Mouse (Mus musculus) heart, postnatal 25 days (tissue): ENCODE data around the gene Zfp865. TPM values are rescaled to one million over a fixed set of nuclear protein-coding genes. Genes with fewer than 3 reads are reported as not detected.
"Not testable (repeated sequence)": the region's sequence is repeated elsewhere in the genome, so short reads cannot be mapped to it uniquely, and the experiment has no call there.

ENCODE experiments used
- DNase-seq: peaks from one replicate; pipeline ENCODE4 v3.0.0; 2022; ENCODE audit warnings: low spot score
- intact Hi-C: fragments of 180-260 bp; cut with DNase I; formaldehyde crosslinking; loops from one replicate; pipeline ENCODE4 v1.15.1; 2025
- total RNA-seq, 2 experiments: library from RNA; stranded (reverse); gene quantifications; 2 replicates each; pipeline ENCODE4 v1.2.3; 2021

Zfp865 gene
- total RNA-seq, 2 experiments from 2014 or later: 12.8 to 15.4 TPM

DNA sequence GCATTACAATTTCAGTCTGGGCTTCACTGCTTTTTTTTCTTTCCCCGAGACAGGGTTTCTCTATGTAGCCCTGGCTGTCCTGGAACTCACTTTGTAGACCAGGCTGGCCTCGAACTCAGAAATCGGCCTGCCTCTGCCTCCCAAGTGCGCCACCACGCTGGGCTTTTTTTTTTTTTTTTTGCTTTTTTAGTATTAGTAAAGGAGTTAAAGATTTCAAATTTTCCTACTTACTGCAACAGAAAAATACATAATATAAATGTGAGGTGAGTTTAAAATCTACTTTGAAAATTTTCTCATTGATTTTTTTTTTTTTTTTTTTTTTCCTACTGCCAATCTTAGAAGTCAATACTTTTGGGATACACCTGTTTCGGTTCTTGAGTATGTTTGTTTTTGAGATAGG, 44.7 kb downstream of the Zfp865 start:
- intact Hi-C loops: loop anchor here (5.0 kb wide), 1 partner anchor 62 kb away; the partner anchor contains the start of gene Rasl2-9

DNA sequence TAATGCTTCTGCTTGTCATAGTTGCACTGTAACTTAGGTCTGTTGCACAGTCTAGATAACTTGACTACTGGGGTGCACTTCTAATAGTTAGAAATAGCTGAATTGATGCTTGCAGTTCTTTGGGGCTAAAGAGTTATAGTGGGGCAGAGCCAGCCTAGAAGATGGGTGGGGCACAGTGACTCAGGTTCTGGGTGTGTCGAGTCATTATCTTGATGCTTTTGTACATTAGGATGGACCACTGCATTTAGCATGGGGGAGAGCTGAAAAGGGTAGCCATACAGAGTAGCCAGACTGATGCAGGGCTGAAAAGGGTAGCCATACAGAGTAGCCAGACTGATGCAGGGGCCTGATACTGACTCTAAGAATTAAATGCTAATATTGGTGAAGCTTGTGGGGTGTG, 53.4 kb downstream of the Zfp865 start:
- intact Hi-C loops: loop anchor here (10.0 kb wide), 1 partner anchor 929 kb away; no protein-coding TSS in a partner anchor
- DNase-seq: no peak

More for the DNA sequence above, 44.7 kb downstream of the Zfp865 start:
- no peak for DNase-seq

DNA sequence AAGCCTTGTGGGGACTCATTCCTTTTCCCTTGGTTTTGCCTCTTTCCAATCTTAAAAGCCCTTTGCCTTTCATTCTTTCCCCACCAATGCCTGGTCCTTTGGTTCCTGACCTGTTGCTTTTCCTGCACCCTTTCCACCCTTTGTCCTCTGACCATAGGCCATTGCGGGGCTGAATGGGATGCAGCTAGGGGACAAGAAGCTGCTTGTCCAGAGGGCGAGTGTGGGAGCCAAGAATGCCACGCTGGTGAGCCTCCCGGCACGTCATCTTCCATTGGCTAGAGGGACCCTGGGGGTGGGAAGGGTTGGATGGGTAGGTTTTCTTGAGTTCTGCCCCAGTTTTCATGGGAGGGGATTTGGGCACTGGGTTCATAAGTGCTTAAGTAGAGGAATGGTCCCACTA, 54.8 kb downstream of the Zfp865 start:
- DNase-seq: no peak
- intact Hi-C loops: loop anchor here (10.0 kb wide), 1 partner anchor 930 kb away; no protein-coding TSS in a partner anchor

DNA sequence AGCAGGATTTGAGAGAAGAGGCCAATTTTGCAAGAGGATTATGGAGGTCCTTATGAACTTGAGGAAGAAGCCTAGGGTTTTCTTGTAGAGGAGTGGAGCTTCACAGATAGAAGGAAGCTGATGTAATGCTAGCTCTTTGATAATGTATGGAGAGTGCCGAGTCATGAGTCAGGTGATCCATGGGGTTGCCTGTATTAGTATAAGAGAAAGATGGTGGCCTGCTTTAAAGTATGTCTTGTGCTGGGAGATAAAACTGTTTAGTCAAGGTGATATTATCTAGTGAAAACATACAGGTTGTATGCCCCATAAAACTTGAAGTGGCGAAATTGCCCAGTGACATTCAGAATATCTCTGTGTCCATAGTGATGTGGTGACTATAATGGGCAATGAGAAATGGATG, 56.8 kb downstream of the Zfp865 start:
- intact Hi-C loops: loop anchor here (10.0 kb wide), 1 partner anchor 932 kb away; no protein-coding TSS in a partner anchor
- DNase-seq: no peak

DNA sequence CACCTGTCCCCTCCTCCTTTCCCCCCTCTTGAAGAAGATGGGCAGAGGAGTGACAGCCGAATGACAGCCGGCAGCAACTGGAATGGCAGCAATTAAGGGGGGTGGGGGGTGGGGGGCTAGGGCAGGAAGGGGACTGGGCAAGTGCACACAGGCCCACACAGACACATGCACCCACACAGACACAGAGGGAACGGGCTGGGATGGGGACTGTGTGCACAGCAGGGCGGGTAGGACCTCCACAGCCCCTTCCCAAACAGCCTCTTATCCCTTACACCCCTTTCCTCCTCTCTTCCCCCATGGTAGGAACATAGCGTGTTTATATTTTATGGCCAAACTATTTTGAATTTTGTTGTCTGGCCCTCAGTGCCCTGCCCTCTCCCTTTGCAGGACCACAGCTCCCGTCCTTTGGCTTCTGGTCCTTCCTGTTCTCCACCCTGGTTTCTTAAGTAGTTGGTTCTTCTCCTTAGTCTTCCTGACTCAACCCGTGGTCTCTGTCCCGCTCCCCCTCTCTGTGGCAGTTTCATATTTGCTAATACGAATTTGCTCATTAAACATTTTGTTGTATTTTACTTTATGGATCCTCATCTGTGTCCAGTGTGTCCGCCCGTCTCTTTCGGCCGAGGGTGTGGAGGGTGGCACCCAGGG, 59.3 kb downstream of the Zfp865 start:
- intact Hi-C loops: loop anchor here (1.0 to 10.0 kb wide), 3 partner anchors 17 to 935 kb away; partner anchors contain the start of gene U2af2
- not testable (repeated sequence) for DNase-seq

DNA sequence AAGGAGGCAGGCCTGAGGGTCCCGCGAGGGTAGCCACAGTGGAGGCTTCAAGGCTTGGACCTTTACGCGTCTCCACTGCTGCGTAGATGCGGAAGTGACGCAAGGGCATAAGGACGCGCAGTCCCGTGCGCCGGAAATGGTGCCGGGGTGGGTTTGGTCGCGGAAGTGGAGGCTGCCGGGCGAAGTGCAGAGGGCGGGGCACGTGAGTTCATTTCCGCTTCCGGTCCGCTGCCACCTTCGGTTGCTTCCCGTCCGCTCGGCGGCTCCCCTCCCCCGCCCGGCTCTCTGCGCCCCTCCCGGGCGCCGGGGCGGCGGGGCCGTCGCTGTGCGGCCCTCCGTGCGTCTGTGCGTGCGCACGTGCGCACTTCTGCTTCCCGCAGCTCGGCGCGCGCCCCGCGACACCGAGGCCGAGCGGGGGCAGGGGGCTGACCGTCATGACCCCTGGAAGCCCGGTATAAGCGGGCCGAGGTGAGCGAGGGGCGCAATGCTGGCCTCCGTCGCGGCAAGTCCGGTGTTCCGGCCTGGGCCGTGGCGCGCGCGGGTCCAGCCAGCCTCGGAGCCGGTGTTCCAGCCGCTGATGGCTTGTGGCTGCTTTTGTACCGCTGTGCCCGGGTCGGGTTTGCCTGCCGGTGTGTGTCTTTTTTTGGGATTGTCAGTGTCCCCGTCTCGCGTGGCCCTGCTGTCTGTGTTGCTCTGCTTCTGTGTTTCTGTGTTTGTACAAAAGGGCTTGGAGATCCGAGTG, 60.0 kb downstream of the Zfp865 start, which contains the start of gene Epn1:
Gene Epn1 (plus strand): TSS at position 226 of the 742 bp plus-strand sequence.
- intact Hi-C loops: loop anchor here (1.0 to 5.0 kb wide), 2 partner anchors 18 to 42 kb away; partner anchors contain the start of gene U2af2
- DNase-seq: peak; percentile 91

DNA sequence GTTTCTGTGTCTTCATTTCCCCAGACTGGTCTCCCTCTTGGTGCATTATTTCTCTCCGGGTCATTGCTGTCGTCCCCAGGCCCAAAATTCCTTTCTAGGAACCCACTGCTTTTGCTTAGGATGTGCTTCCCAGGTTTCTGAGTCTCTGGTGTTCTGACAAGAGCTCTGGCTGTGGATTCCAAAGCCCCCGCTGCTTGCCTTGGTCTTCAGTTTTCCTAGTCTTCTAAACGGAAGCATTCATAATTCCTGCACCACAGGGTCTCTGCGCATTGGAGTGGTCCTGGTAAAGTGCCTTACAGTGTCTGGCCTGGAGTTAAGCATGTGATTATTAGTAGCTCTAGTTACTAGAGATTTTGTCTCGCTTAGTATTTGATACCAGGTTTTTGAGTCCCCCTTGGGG, 60.6 kb downstream of the Zfp865 start:
- no peak for DNase-seq
- intact Hi-C loops: loop anchor here (1.0 to 5.0 kb wide), 2 partner anchors 19 to 41 kb away; partner anchors contain the start of gene U2af2

DNA sequence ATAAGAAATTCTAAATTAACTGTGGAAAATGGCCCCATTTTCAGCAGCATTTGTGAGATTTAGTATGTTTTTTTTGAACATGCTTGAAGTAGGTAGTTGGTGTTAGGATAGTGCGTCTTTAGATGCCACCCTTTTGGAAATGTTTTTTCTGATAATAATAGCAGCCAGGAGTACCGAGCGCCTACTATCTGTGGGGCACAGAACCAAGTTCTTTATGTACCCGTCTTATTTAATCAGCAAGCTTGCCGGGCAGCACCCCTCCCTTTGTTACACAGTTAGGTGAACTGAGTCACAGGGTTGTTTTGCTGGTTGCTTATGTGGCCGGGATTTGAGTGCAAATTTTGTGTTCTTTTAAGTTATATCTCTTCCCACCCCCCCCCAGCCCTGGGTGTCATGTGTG, 61.1 kb downstream of the Zfp865 start:
- intact Hi-C loops: loop anchor here (5.0 kb wide), 1 partner anchor 41 kb away; no protein-coding TSS in a partner anchor
- no peak for DNase-seq

DNA sequence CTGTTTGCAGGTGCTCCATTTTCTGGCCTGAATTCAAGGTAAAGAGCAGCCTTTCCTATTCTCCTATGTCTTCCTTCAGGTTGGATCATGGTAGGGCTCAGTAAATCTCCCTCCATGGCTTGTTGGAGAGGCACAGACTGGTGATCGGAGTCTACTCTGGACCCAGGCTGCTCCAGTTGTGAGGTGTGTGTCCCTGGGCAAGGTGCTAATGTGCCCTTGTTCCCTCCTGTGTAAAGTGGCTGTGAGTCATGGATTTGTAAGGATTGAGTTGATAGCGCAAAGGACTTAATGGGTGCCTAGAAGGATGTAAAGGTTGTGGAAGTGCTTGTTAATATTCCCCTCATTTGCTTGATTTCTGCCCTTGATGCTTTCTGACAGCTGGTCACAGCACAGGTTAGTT, 61.8 kb downstream of the Zfp865 start:
- DNase-seq: no peak
- intact Hi-C loops: loop anchor here (5.0 kb wide), 1 partner anchor 40 kb away; no protein-coding TSS in a partner anchor

DNA sequence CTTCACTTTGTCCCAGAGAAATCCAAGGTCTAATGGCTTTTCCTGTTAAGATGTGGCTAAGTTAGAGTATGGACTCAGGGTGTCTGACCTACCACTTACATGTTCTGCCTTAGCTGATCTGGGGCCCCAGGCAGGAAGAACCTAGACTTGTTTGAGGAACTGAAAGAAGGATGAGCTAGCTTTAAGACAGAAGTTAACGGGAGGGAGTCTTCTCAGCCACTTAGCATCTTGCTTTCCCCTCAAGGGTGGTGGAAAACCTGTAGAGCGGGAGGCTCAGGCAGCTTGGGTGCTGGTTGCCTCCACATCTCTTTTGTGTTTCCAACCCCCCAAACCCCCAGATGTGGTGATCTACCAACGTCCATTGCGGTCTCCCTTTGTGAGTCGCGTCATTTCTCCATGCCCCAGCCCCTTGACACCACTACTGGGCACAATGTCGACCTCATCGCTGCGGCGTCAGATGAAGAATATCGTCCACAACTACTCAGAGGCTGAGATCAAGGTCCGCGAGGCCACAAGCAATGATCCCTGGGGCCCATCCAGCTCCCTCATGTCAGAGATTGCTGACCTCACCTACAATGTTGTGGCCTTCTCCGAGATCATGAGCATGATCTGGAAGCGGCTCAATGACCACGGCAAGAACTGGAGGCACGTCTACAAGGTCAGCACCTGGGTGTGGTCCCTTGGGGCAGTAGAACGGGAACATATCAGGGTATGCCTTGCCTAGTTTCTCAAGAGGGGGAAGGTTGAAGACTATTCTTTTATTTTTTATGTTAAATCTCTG, 63.3 kb downstream of the Zfp865 start:
- intact Hi-C loops: loop anchor here (5.0 kb wide), 1 partner anchor 39 kb away; no protein-coding TSS in a partner anchor

DNA sequence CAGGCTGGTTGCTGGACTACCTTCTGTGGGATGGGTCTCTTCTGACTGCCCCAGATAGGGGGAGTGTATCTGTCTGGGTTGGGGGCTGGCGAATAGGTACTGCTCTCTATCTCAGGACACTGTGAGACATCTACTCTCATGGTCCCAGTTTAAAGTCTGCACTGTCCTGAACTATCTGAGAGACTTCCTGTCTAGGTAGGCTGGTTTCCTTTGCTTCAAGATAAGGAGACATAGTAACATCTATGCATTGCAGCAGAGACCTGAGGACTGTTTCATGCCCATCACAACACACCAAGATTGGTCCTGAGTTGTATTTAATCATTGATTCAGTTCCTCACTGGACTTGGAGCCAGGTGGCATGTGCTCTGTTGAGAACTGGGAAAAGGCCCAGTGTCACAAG, 65.3 kb downstream of the Zfp865 start:
- DNase-seq: no peak
- intact Hi-C loops: no loop called here

More for the DNA sequence above, 63.3 kb downstream of the Zfp865 start:
- no peak for DNase-seq

Other genes with a start within 250 kb of the Zfp865 start
- not detected for gene Fam71e2, start 249.1 kb upstream of the Zfp865 start, total RNA-seq
- under 1 TPM in 1 of 2 experiments, not detected in 1; 0.26 TPM for gene Il11, start 237.5 kb upstream of the Zfp865 start, total RNA-seq
- not detected for gene Tmem190, start 237.4 kb upstream of the Zfp865 start, total RNA-seq
- 1 to 10 TPM; 3.5 to 4.3 TPM for gene Tmem238, start 230.7 kb upstream of the Zfp865 start, total RNA-seq
- 100 to 1,000 TPM; 489 to 533 TPM for gene Rpl28, start 227.5 kb upstream of the Zfp865 start, total RNA-seq
- gene Ube2s, start 207.8 kb upstream of the Zfp865 start, total RNA-seq: 10 to 100 TPM; 84.6 to 93.3 TPM
- under 1 TPM in 1 of 2 experiments, not detected in 1; 0.08 TPM for gene Shisa7, start 175.7 kb upstream of the Zfp865 start, total RNA-seq
- gene Isoc2b, start 150.1 kb upstream of the Zfp865 start, total RNA-seq: 1 to 10 TPM; 3.5 to 5.3 TPM
- gene Isoc2a, start 143.2 kb upstream of the Zfp865 start, total RNA-seq: 10 to 100 TPM; 40.5 to 44.4 TPM
- gene Gm36210, start 113.9 kb upstream of the Zfp865 start, total RNA-seq: not detected
- 1 to 10 TPM; 7.9 to 8.1 TPM for gene Zfp628, start 105.2 kb upstream of the Zfp865 start, total RNA-seq
- 1 to 10 TPM; 3.8 to 5.4 TPM for gene Nat14, start 98.3 kb upstream of the Zfp865 start, total RNA-seq
- gene Ssc5d, start 94.6 kb upstream of the Zfp865 start, total RNA-seq: 1 to 10 TPM; 3.8 to 4.3 TPM
- 10 to 100 TPM; 22.4 to 28.7 TPM for gene Sbk2, start 56.0 kb upstream of the Zfp865 start, total RNA-seq
- gene Sbk3, start 49.2 kb upstream of the Zfp865 start, total RNA-seq: 10 to 100 TPM; 46.1 to 48.7 TPM
- 10 to 100 TPM; 14.9 to 18.0 TPM for gene Zfp579, start 24.2 kb upstream of the Zfp865 start, total RNA-seq
- gene Zfp524, start 6.0 kb upstream of the Zfp865 start, total RNA-seq: 1 to 10 TPM; 8.7 to 9.0 TPM
- gene Fiz1, start 5.7 kb upstream of the Zfp865 start, total RNA-seq: 10 to 100 TPM; 13.6 to 24.2 TPM
- not detected for gene Gm44973, start 4.9 kb upstream of the Zfp865 start, total RNA-seq
- under 1 TPM; 0.28 to 0.31 TPM for gene Ccdc106, start 177 bp downstream of the Zfp865 start, total RNA-seq
- gene 4632433K11Rik, start 13.7 kb downstream of the Zfp865 start, total RNA-seq: not detected
- 1 to 10 TPM; 5.3 to 6.1 TPM for gene Zfp784, start 18.1 kb downstream of the Zfp865 start, total RNA-seq
- gene Zfp580, start 31.2 kb downstream of the Zfp865 start, total RNA-seq: 1 to 10 TPM; 5.6 to 5.8 TPM
- 10 to 100 TPM; 66.9 to 71.1 TPM for gene U2af2, start 41.8 kb downstream of the Zfp865 start, total RNA-seq
- gene Epn1, start 59.9 kb downstream of the Zfp865 start, total RNA-seq: 100 to 1,000 TPM; 178 to 187 TPM
- gene Rfpl4, start 96.6 kb downstream of the Zfp865 start, total RNA-seq: not detected
- 1 to 10 TPM; 5.8 to 6.2 TPM for gene Rasl2-9, start 105.6 kb downstream of the Zfp865 start, total RNA-seq
- not detected for gene Vmn1r55, start 129.3 kb downstream of the Zfp865 start, total RNA-seq
- gene Vmn1r56, start 176.4 kb downstream of the Zfp865 start, total RNA-seq: not detected
- gene Vmn1r57, start 198.1 kb downstream of the Zfp865 start, total RNA-seq: not detected